Comparison of ENCODE assay signal across 9 mouse cellular contexts in the genomic region with DNA sequence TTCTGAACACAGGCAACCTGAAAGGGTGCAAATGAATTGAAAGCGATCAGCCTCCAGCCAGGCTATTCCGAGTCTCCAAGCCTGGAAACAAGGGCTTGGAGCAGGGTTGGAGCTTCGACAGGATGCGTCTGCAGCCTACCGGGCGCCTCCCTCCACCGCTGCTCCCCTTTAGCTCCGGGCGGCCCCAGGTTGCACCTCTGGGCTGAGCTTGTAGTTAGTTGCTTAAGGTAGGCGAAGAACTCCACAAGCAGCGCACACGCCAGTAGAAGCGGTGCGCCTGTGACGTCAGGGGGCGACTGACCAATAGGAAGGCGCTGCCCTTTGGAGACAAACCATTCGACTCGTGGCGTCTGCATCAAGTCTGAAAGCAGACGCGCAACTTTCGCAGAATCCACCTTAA. TPM values are rescaled to one million over a fixed set of nuclear protein-coding genes. Genes with fewer than 3 reads are reported as not detected.
DNase-seq lines count a peak whose midpoint lies in the region; ATAC-seq and TF ChIP-seq lines count a peak whose summit lies in the region.
"Had no signal": no experiment of that assay in that cellular context is flagged by ENCODE, and none has a peak within 500 bp of the region (broad histone marks: within the 10 kb centered on the region; RNA-seq: fewer than 3 reads in every experiment).

No protein-coding gene starts in this region.

- intact Hi-C loops in left cerebral cortex, postnatal 10 days (cut with DNase I), result loop anchor here (10.0 kb wide), 1 partner anchor 288 kb away; the partner anchor contains the start of gene Sem1

- H3K36me3 ChIP-seq in kidney, embryonic 16.5 days (ENCODE audit: insufficient read depth, low read length), result no peaks in the 10 kb centered on the region
- H3K36me3 ChIP-seq in forebrain, postnatal 0 days (ENCODE audit: insufficient read depth), result no peaks in the 10 kb centered on the region
- H3K36me3 ChIP-seq in midbrain, postnatal 0 days (ENCODE audit: insufficient read depth, low read length), result no peaks in the 10 kb centered on the region

- TF ChIP-seq POLR2A in bone marrow macrophage, adult 2 months (IDR thresholded peaks at IDR 0.05; ENCODE audit: borderline replicate concordance, low read depth, low read length), result no peak

- peaks cover 90% of the 10 kb centered on the region for H3K27me3 ChIP-seq in kidney, embryonic 16.5 days (ENCODE audit: insufficient read depth, low read length)
- peaks cover 40% of the 10 kb centered on the region for H3K27me3 ChIP-seq in forebrain, postnatal 0 days (ENCODE audit: insufficient read depth, low read length)
- peaks cover 77% of the 10 kb centered on the region for H3K27me3 ChIP-seq in midbrain, postnatal 0 days (ENCODE audit: insufficient read depth, low read length)

- no peak for DNase-seq in kidney, adult 9 months
- peak; percentile 90 for DNase-seq in forebrain, postnatal 0 days
- DNase-seq in left cerebral cortex, postnatal 10 days (ENCODE audit: extremely low spot score in 1 of 2, low spot score in 2 of 2), result peak; percentile 45 to 60
- DNase-seq in midbrain, postnatal 0 days (ENCODE audit: low spot score), result peak; percentile 40
- DNase-seq in cerebellum, adult 11-12 months, result no peak

- no peak overlapping the region for H3K9ac ChIP-seq in kidney, embryonic 16.5 days (replicated peaks; ENCODE audit: low read length)
- H3K9ac ChIP-seq in forebrain, postnatal 0 days, result peak overlapping the region; percentile 81
- H3K9ac ChIP-seq in midbrain, postnatal 0 days (replicated peaks; ENCODE audit: low read length, poor library complexity, severe bottlenecking), result no peak overlapping the region

- peak overlapping the region; percentile 43 for H3K4me3 ChIP-seq in kidney, embryonic 16.5 days (ENCODE audit: low read length)
- peak overlapping the region; percentile 26 for H3K4me3 ChIP-seq in bone marrow macrophage, adult 2 months (ENCODE audit: insufficient read depth, low read length)
- peak overlapping the region; percentile 50 for H3K4me3 ChIP-seq in forebrain, postnatal 0 days (ENCODE audit: low read depth, low read length)
- H3K4me3 ChIP-seq in midbrain, postnatal 0 days (ENCODE audit: low read depth, low read length), result peak overlapping the region; percentile 27; the same call in 1 of the 2 replicates
- H3K4me3 ChIP-seq: myocyte had no signal

- under 1% methylated on average over 23 of the region's 23 CpGs for whole genome bisulfite sequencing in kidney, embryonic 16.5 days
- WGBS in forebrain, postnatal 0 days, result 1% methylated on average over 23 of the region's 23 CpGs
- WGBS in midbrain, postnatal 0 days, result 1% methylated on average over 23 of the region's 23 CpGs

- H3K4me1 ChIP-seq in kidney, embryonic 16.5 days (ENCODE audit: insufficient read depth, low read length), result peaks cover 26% of the 10 kb centered on the region
- H3K4me1 ChIP-seq in bone marrow macrophage, adult 2 months (ENCODE audit: control insufficient read depth, insufficient read depth, low read length), result peaks cover 2% of the 10 kb centered on the region; the same call in 1 of the 2 replicates
- peaks cover 4% of the 10 kb centered on the region; the same call in 1 of the 2 replicates for H3K4me1 ChIP-seq in forebrain, postnatal 0 days (ENCODE audit: insufficient read depth)
- no peaks in the 10 kb centered on the region for H3K4me1 ChIP-seq in midbrain, postnatal 0 days (ENCODE audit: insufficient read depth, low read length)

- no peak overlapping the region for H3K27ac ChIP-seq in kidney, embryonic 16.5 days (ENCODE audit: low read length)
- H3K27ac ChIP-seq in bone marrow macrophage, adult 2 months (ENCODE audit: insufficient read depth, low read depth, low read length), result no peak overlapping the region
- peak overlapping the region; percentile 96 for H3K27ac ChIP-seq in forebrain, postnatal 0 days (ENCODE audit: low read depth, low read length)
- no peak overlapping the region for H3K27ac ChIP-seq in midbrain, postnatal 0 days (ENCODE audit: low read depth, low read length)

- no peak for TF ChIP-seq CTCF in bone marrow macrophage, adult 2 months (IDR thresholded peaks at IDR 0.05; ENCODE audit: low read depth, low read length)
- TF ChIP-seq CTCF in forebrain, postnatal 0 days (IDR thresholded peaks at IDR 0.05; ENCODE audit: low read depth), result no peak
- TF ChIP-seq CTCF in midbrain, postnatal 0 days (IDR thresholded peaks at IDR 0.05), result no peak

- no peaks in the 10 kb centered on the region for H3K9me3 ChIP-seq in kidney, embryonic 16.5 days (ENCODE audit: low read length)
- H3K9me3 ChIP-seq in forebrain, postnatal 0 days (ENCODE audit: low read length), result no peaks in the 10 kb centered on the region
- no peaks in the 10 kb centered on the region for H3K9me3 ChIP-seq in midbrain, postnatal 0 days (ENCODE audit: low read length)

- ATAC-seq in kidney, embryonic 16.5 days (ENCODE audit: low FRiP score, low TSS enrichment), result peak; percentile 53; the same call in 1 of the 2 replicates
- ATAC-seq in forebrain, postnatal 0 days, result peak; percentile 74
- ATAC-seq in midbrain, postnatal 0 days (ENCODE audit: low FRiP score), result 0 out of 2 replicates have a peak, but pooled peaks have one; percentile 18
- no peak for ATAC-seq in erythroid progenitor cell, adult 5-6 weeks (replicated peaks; ENCODE audit: low FRiP score, poor library complexity, severe bottlenecking)

- peak overlapping the region; percentile 69 for H3K4me2 ChIP-seq in kidney, embryonic 16.5 days (replicated peaks; ENCODE audit: low read depth, low read length)
- peak overlapping the region; percentile 53 for H3K4me2 ChIP-seq in forebrain, postnatal 0 days (ENCODE audit: low read depth)
- peak overlapping the region; percentile 12; the same call in 1 of the 2 replicates for H3K4me2 ChIP-seq in midbrain, postnatal 0 days (ENCODE audit: low read depth, low read length, poor library complexity, severe bottlenecking)

RNA-seq across cellular contexts. Expression of gene Dlx6, which starts 0.5 kb away (rescaled TPM):
- polyA plus RNA-seq in kidney, embryonic 16.5 days (2015; fragmentation: Nextera tagmentation; extraction: Ambion mirVana), result not detected in 2 replicates
- 1.2 TPM in 1 of 2 replicates, not detected in the other for polyA plus RNA-seq in bone marrow macrophage, adult 2 months (2012; ENCODE audit: insufficient read depth, insufficient read length, missing spikeins)
- total RNA-seq in forebrain, postnatal 0 days (2014; rRNA removed), result 19.7 and 28.9 TPM in 2 replicates
- 3.7 and 4.9 TPM in 2 replicates for polyA plus RNA-seq in forebrain, postnatal 0 days (2015; fragmentation: Nextera tagmentation; extraction: Ambion mirVana)
- 10 to 100 TPM; 10.1 to 13.4 TPM for total RNA-seq in left cerebral cortex, postnatal 10 days (2021)
- total RNA-seq in midbrain, postnatal 0 days (2014; rRNA removed), result 0.57 and 1.5 TPM in 2 replicates
- 0.81 and 1.1 TPM in 2 replicates for polyA plus RNA-seq in midbrain, postnatal 0 days (2015; fragmentation: Nextera tagmentation; extraction: Ambion mirVana)
- not detected in 2 replicates for total RNA-seq in erythroid progenitor cell, adult 5-6 weeks (2015; ENCODE audit: low replicate concordance)
- total RNA-seq in erythroid progenitor cell, adult 5-6 weeks (2017; ENCODE audit: low replicate concordance), result not detected in 2 replicates
- polyA plus RNA-seq: myocyte had no signal

RNA-seq across cellular contexts. Expression of gene Dlx5, which starts 19.3 kb away (rescaled TPM):
- polyA plus RNA-seq in kidney, embryonic 16.5 days (2015; fragmentation: Nextera tagmentation; extraction: Ambion mirVana), result 0.22 and 0.47 TPM in 2 replicates
- polyA plus RNA-seq in bone marrow macrophage, adult 2 months (2012; ENCODE audit: insufficient read depth, insufficient read length, missing spikeins), result 0.42 TPM in 1 of 2 replicates, not detected in the other
- total RNA-seq in forebrain, postnatal 0 days (2014; rRNA removed), result 6.5 and 12.9 TPM in 2 replicates
- polyA plus RNA-seq in forebrain, postnatal 0 days (2015; fragmentation: Nextera tagmentation; extraction: Ambion mirVana), result 47.2 and 51.3 TPM in 2 replicates
- 1 to 10 TPM; 7.4 to 8.1 TPM for total RNA-seq in left cerebral cortex, postnatal 10 days (2021)
- total RNA-seq in midbrain, postnatal 0 days (2014; rRNA removed), result 0.49 and 0.76 TPM in 2 replicates
- 3.3 and 6.7 TPM in 2 replicates for polyA plus RNA-seq in midbrain, postnatal 0 days (2015; fragmentation: Nextera tagmentation; extraction: Ambion mirVana)
- not detected in 2 replicates for total RNA-seq in erythroid progenitor cell, adult 5-6 weeks (2015; ENCODE audit: low replicate concordance)
- total RNA-seq in erythroid progenitor cell, adult 5-6 weeks (2017; ENCODE audit: low replicate concordance), result 0.64 TPM in 1 of 2 replicates, not detected in the other
- polyA plus RNA-seq: myocyte had no signal

Comparison
In these comparisons a context has a peak if more than half of its experiments do, and no peak if none do; other contexts are left out.
1. H3K4me2 ChIP-seq: peak in every context shown above with its lines; median percentile 69 in kidney, embryonic 16.5 days; 53 in forebrain, postnatal 0 days; 12 in midbrain, postnatal 0 days.
2. DNase-seq: peak in forebrain, postnatal 0 days (single experiment), left cerebral cortex, postnatal 10 days (2 of 2) and midbrain, postnatal 0 days (single experiment); none in kidney, adult 9 months (single experiment) and cerebellum, adult 11-12 months (single experiment).
3. Peak in every context shown above with its lines, with median percentiles within 50 percentile points of each other: H3K4me3 ChIP-seq.